Mouse (Mus musculus): ENCODE data around the gene Abcc2.
A peak's percentile ranks its signal among the peaks of the same experiment; 100 is the strongest.

The Abcc2 gene

DNA sequence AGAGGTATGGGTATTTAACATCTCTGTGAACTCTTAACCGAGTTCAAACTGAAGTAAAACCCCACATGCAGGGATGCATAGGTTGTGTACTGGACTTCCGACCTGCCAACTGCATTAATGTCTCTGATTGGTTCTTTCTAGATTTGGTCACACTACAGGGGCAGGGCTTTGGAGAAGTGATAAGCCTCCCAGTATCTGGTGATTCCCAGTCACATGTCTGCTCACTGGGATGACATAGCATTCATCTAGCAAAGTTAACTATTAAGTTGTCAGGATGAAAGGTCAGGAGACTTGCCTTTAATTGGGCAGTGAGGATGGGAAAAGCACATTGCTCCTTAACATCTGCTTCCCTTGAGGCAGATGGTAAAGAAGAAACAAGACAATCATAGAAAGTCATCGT is at the start of gene Abcc2:
TSS of gene Abcc2 (plus strand) at position 213 of the 400 bp plus-strand sequence.
- DNase-seq (ENCODE audit: low read depth, low spot score): no peak

GRCm38 (mm10) chr19:43738409-43738808 is 43.6 kb upstream of the Abcc2 start:
- DNase-seq (ENCODE audit: low read depth, low spot score): no peak

GRCm38 (mm10) chr19:43743401-43743800 is 38.6 kb upstream of the Abcc2 start:
- DNase-seq (ENCODE audit: low read depth, low spot score): no peak

DNA sequence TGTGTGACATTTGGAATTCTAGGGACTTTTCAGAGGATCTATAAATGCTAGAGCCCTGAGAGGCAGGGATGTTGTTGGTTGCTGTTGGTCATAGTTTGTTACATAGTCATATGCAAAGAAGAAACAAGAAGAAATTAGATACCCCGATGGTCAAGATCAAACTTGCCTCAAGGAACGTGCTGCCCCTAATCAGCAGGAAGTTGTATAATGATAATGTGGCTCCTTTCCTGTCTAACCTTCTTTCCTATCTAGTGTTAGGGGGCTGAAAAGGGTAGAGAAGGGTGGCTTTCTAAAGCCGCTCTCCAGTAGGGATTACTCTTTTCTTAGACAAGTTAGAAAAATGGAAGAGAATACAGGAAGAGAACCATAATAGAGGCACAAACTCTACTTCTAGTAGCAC is 36.3 kb upstream of the Abcc2 start:
- no peak for DNase-seq (ENCODE audit: low read depth, low spot score)

DNA sequence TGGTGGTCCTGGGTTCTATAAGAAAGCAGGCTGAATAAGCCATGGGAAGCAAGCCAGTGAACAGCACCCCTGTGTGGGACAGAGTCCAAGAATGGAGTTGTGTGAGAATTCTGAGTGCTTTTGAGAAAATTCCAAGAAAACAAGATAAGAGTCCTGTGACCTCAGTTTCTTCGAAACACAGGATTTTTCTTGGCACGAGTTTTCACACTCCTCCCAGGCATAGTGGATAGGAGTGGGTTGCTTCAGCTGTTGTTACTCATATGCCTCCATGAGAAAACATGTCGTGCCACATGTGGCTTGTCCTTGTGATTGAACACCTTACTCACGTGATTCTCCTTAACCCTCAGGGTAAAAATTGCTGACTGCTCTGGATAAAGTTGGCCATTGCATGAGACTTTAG is 34.1 kb upstream of the Abcc2 start:
- DNase-seq (ENCODE audit: low read depth, low spot score): no peak

DNA sequence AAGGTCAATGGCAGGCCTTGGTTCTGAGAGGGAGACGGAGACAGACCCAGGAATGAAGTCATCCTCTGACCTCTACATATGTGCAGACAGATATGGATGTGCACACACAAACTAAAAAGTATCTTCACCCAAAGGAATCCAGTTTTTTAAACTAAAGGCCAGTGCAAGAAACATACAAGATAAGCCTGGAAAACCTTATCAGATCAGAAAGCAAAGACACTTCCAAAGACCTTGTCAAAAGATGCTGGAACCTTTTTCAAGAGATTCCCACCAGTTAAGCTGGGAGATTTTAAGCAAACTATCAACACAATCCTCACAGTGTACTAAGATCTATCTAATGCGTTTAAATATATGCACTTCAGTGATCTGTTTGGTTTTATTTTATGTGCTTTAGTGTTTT is 32.0 kb upstream of the Abcc2 start:
- no peak for DNase-seq (ENCODE audit: low read depth, low spot score)

DNA sequence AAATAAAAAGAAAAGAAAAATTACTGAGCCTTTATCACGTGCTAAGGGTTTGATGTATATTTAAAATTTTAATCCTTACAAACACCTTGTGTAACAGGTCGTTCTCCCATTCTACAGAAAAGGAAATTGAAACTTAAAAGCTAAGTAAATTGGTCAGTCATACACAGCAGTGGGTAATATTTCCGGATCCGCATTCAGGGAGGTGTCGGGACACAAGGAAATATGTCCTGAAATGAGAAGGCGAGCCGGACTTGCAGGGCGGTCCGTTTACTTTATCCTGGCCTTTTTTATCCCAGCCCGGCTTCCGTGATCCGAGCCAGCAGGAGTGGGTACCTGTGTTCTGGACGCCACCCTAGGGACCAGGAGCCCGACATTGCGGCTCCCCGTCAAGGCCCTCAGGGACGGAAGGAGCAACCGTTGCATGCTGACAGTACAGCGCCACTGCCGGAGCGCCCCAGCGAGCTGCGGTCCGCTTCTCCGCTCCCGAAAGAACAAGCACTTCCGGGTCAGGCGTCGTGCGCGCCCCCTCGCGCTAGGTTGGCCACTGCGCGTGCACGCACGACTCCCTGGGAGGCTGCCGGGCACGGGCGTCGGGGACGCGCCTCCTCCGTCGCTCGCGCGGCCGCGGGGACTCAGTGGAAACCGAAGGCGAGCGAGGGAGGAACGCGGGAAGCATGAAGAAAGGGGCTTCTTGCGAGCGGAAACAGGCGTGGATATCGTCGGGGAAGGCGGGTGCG is 29.3 kb upstream of the Abcc2 start, which contains the start of the genes Cutc and Cox15:
TSS of gene Cutc (plus strand) at position 508 of the 737 bp plus-strand sequence.
TSS of gene Cox15 (minus strand) at position 512 of the 737 bp plus-strand sequence.
- peak; percentile 98 for DNase-seq (ENCODE audit: low read depth, low spot score)

GRCm38 (mm10) chr19:43753226-43753835 is 28.7 kb upstream of the Abcc2 start:
- DNase-seq (ENCODE audit: low read depth, low spot score): peak; percentile 92

DNA sequence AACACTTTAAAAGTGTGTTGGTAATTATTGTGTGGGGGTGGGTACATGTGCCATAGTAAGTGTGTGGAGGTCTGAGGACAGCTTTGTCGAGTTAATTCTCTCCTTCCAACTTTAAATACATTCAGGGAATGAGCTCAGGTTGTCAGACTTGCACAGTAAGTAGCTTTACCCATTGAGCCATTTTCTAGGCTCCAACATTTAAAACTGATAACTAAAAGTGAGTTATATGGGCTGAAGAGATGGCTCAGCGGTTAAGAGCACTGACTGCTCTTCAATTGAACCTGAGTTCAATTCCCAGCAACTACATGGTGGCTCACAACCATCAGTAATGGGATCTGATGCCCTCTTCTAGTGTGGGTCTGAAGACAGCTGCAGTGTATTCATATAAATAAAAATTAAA is 27.8 kb upstream of the Abcc2 start:
- no peak for DNase-seq (ENCODE audit: low read depth, low spot score)

GRCm38 (mm10) chr19:43754872-43755271 is 27.1 kb upstream of the Abcc2 start:
- DNase-seq (ENCODE audit: low read depth, low spot score): no peak

DNA sequence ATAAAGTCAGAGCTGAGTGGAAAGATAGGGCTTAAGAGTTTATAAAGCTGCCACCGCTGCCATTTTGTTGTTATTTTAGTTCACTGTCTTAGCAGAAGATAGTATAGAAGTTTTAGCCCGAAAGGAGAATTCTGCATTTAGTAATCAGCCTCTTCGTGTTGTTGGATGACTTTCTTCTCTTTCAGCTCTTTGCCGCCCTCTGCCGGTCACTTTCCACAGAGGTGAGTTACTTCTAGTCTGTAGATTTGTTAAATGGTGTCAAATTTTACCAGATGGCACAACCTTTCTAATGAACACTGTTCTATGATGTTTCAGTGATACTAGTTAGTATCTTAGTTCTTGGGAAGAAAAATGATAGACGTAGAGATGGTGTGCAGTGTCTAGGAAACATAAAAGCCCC is 21.5 kb upstream of the Abcc2 start:
- DNase-seq (ENCODE audit: low read depth, low spot score): peak; percentile 78

DNA sequence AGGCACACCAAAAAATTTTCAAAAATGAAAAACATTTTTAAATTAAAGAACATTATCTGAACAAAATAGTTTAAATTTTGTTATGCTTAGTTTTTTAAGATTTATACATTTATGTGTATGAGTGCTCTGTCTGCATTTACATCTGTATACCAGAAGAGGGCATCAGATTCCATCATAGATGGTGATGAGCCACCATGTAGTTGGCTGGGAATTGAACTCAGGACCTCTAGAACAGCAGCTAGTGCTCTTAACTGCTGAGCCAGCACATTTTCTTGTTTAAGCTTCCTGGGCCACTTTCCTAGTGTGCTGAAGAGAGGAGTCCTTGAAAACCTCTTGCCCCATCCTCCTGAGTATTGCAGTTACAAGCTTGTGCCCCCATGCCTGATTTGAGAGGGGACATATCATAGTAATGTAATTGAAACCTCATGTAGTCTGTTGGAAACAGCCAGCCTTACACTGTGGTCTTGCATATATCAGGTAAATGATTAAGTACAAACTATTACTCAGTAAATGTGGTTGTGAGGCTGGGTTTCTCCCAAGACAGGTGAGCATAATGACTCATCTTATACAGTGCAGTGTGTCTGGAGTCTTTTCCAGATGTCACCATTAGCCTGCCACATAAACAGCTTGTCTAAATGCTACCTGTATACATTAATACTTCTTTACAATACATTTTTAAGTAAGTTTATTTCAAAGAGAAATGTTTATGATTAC is 20.3 kb upstream of the Abcc2 start:
- DNase-seq (ENCODE audit: low read depth, low spot score): peak; percentile 29

GRCm38 (mm10) chr19:43762410-43762809 is 19.6 kb upstream of the Abcc2 start:
- no peak for DNase-seq (ENCODE audit: low read depth, low spot score)

GRCm38 (mm10) chr19:43766451-43766850 is 15.5 kb upstream of the Abcc2 start:
- no peak for DNase-seq (ENCODE audit: low read depth, low spot score)

DNA sequence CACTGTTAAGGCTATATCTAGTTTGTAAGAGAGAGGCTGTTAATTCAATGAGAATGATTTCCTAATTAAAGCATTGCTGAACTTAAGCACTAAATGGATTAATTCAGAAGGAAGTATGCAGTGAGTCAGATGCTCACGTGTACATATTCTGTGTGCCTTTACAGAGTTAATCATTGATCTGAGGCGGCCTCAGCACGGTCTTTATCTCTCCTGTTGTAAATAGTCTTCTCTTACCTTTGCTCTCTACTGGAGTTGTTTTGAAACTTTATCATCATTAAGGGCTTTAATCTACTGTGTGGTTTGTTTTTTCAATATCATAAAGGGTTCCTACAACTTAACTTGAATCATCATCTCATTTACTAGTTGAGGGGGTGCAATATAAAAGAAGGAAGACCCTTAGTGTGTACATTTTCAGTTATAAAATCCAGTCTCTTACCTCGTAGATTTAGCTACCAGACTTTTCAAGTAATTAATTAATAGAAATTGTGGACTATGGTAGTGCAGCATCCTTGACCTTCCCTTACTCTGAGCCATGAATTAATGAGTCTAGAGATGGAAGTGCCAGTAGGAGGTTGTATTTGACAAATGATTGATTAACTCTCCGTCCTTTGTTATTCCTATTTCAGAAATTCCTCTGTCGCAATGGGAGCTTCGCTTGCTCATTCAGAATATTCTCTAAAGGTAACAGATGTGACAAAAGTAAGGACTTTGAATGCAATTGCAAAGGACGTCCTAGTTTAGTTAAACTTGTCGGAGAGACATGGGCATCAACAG is 14.3 kb upstream of the Abcc2 start:
- no peak for DNase-seq (ENCODE audit: low read depth, low spot score)

DNA sequence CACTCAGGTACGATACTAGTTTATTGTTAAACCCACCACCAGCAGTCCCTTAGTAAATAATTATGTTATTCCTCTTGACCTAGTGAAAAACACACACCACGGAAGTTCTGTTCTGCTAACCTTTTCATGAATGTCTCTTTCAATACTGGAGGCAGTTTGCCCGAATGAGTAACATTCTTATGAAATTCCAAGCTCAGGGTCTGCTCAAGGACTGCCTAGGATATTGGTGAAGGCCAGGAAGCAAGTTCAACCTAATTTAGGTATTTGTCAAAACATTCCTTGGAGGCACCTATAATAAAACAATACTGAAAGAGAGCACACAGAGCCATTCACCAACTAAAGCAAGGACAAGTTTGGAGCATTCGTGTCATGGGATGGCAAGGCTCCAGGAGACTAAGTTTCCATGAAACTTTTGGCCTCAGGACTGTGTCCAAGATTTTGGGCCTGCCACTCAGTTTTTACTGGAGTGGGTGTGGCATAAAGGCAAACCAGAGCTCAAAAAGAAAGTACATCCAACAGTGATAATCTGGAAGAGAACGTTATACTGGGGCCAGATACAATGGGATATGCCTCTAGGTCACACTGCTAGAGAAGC is 12.5 kb upstream of the Abcc2 start:
- no peak for DNase-seq (ENCODE audit: low read depth, low spot score)

- peak; percentile 42 for DNase-seq (ENCODE audit: low read depth, low spot score)
These were observed 11.4 kb upstream of the Abcc2 start for GRCm38 (mm10) chr19:43770584-43770983.

DNA sequence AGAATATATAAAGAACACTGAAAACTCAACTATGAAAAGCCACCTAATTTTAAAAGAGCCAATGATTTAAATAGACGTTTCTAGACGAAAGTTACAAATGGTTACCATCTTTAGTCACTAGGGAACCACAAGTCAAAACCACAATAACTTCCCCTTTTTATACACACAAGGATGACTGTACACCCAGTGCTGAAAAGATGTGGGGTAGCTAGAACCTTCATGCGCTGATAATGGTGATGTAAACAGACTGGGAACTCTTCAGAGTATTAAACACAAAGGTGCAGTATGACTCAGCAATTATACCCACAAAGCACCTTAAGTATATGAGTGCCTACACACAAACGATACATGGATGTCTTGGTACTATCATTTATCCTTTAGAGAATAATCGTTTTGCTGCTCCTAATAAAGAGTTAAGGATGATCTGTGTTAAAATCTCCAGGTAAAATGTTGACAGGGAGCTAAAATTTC is 10.5 kb upstream of the Abcc2 start:
- DNase-seq (ENCODE audit: low read depth, low spot score): peak; percentile 85

- no peak for DNase-seq (ENCODE audit: low read depth, low spot score)
These were observed 9.7 kb upstream of the Abcc2 start for GRCm38 (mm10) chr19:43772311-43772710.

DNA sequence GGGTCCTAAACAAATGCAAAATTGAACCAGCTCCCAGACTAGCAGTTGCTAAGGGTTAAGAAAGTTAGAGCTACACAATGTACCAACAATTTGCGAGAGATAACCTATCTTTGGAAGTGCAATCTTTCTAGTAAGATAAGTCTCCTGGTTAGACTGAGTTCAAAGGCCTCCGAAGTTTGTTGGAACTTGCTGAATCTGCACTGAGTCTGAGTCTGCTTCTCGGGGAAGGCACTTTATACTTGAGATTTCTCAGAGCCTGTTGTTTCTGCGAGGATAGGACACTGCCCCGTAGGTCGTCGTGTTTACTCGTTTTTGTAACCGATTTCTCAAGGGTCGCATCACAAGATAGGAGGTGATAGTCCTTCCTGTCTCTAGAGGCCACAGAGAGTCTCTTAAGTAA is 6.6 kb upstream of the Abcc2 start:
- DNase-seq (ENCODE audit: low read depth, low spot score): no peak

GRCm38 (mm10) chr19:43776561-43776960 is 5.4 kb upstream of the Abcc2 start:
- DNase-seq (ENCODE audit: low read depth, low spot score): no peak
